Mouse (Mus musculus) frontal cortex, postnatal 14 days (tissue): ENCODE measurements around the gene Dnah17.

ENCODE experiments used
- DNase-seq, 2 experiments: peaks; one replicate each; pipeline ENCODE4 v3.0.0; 2022; ENCODE audit warnings: low spot score in 2 of 2

The Dnah17 gene

GRCm38 (mm10) chr11:118130534-118130933 is at the start of gene Dnah17:
TSS of gene Dnah17 (minus strand) at chr11:118130634.
- no peak for DNase-seq

- no peak for DNase-seq
Measured at GRCm38 (mm10) chr11:118180199-118180598, 49.8 kb upstream of the Dnah17 start.

GRCm38 (mm10) chr11:118178236-118178635 is 47.8 kb upstream of the Dnah17 start:
- no peak for DNase-seq

GRCm38 (mm10) chr11:118174752-118175151 is 44.3 kb upstream of the Dnah17 start:
- DNase-seq, result no peak

GRCm38 (mm10) chr11:118172768-118173167 is 42.3 kb upstream of the Dnah17 start:
- no peak for DNase-seq

- no peak for DNase-seq
Measured at GRCm38 (mm10) chr11:118170333-118170732, 39.9 kb upstream of the Dnah17 start.

- no peak for DNase-seq
Measured at GRCm38 (mm10) chr11:118168714-118169113, 38.3 kb upstream of the Dnah17 start.

- no peak for DNase-seq
Measured at GRCm38 (mm10) chr11:118166626-118167025, 36.2 kb upstream of the Dnah17 start.

- no peak for DNase-seq
Measured at GRCm38 (mm10) chr11:118165681-118166080, 35.2 kb upstream of the Dnah17 start.

- DNase-seq, result no peak
Measured at GRCm38 (mm10) chr11:118164566-118164965, 34.1 kb upstream of the Dnah17 start.

GRCm38 (mm10) chr11:118162245-118162644 is 31.8 kb upstream of the Dnah17 start:
- no peak for DNase-seq

GRCm38 (mm10) chr11:118161240-118161639 is 30.8 kb upstream of the Dnah17 start:
- no peak for DNase-seq

- DNase-seq, result no peak
Measured at GRCm38 (mm10) chr11:118160763-118161162, 30.3 kb upstream of the Dnah17 start.

GRCm38 (mm10) chr11:118158753-118159152 is 28.3 kb upstream of the Dnah17 start:
- DNase-seq, result no peak

GRCm38 (mm10) chr11:118156480-118157060 is 26.1 kb upstream of the Dnah17 start:
- no peak for DNase-seq

GRCm38 (mm10) chr11:118152964-118153363 is 22.5 kb upstream of the Dnah17 start:
- no peak for DNase-seq

- no peak for DNase-seq
Measured at GRCm38 (mm10) chr11:118151423-118152180, 21.2 kb upstream of the Dnah17 start.

- DNase-seq, result peak; percentile 53 to 58
Measured at GRCm38 (mm10) chr11:118150115-118150701, 19.8 kb upstream of the Dnah17 start.

- no peak for DNase-seq
Measured at GRCm38 (mm10) chr11:118147877-118148637, 17.6 kb upstream of the Dnah17 start.

GRCm38 (mm10) chr11:118146446-118146845 is 16.0 kb upstream of the Dnah17 start:
- no peak for DNase-seq

GRCm38 (mm10) chr11:118145771-118146351 is 15.4 kb upstream of the Dnah17 start:
- DNase-seq, result no peak

GRCm38 (mm10) chr11:118145092-118145491 is 14.7 kb upstream of the Dnah17 start:
- DNase-seq, result no peak
